Mouse (Mus musculus): ENCODE measurements around the gene 1700003E16Rik.

- TF ChIP-seq MYOD1 (IDR thresholded peaks at IDR 0.05; ENCODE audit: control insufficient read depth in 1 of 3, insufficient read length in 2 of 3, low read depth in 2 of 3) (no peak), POLR2AphosphoS2 (IDR thresholded peaks at IDR 0.05; ENCODE audit: insufficient read length, low read depth) (no peak), MAX (IDR thresholded peaks at IDR 0.05; ENCODE audit: low read depth) (no peak), POLR2A (IDR thresholded peaks at IDR 0.05; ENCODE audit: insufficient read length, low read depth) (no peak), USF1 (IDR thresholded peaks at IDR 0.05; ENCODE audit: low read depth) (no peak), CEBPB (IDR thresholded peaks at IDR 0.05; ENCODE audit: insufficient read depth, poor library complexity, severe bottlenecking) (no peak), E2F4 (IDR thresholded peaks at IDR 0.05; ENCODE audit: insufficient read depth) (no peak), TCF12 (IDR thresholded peaks at IDR 0.05; ENCODE audit: insufficient read depth, poor library complexity, severe bottlenecking) (no peak), MYOG (IDR thresholded peaks at IDR 0.05; ENCODE audit: control insufficient read depth in 1 of 3, insufficient read depth in 1 of 3, insufficient read length in 2 of 3, low read depth in 2 of 3) (no peak), SRF (IDR thresholded peaks at IDR 0.05; ENCODE audit: control insufficient read depth, insufficient read length, low read depth) (no peak)
Measured at GRCm38 (mm10) chr6:83145805-83146204, 10.4 kb upstream of the 1700003E16Rik start.

All from myocyte (in vitro differentiated cells).